Mouse (Mus musculus) urinary bladder, adult 18-20 months (tissue): ENCODE measurements around the gene Slc25a48.

ENCODE experiments used
- DNase-seq, 2 experiments: peaks; one replicate each; pipeline ENCODE4 v3.0.0; 2022; ENCODE audit warnings: low spot score in 2 of 2, mixed read lengths in 2 of 2

Slc25a48 gene

GRCm38 (mm10) chr13:56438211-56439075, at the start of gene Slc25a48:
TSS of gene Slc25a48 (plus strand) at chr13:56438355.
- DNase-seq = peak; percentile 43 to 52

- DNase-seq = peak in 1 of 2 experiments; percentile 15
These were observed 40.6 kb upstream of the Slc25a48 start for GRCm38 (mm10) chr13:56397572-56397971.

- DNase-seq = no peak
These were observed 37.0 kb upstream of the Slc25a48 start for GRCm38 (mm10) chr13:56401186-56401585.

- no peak for DNase-seq
These were observed 34.6 kb upstream of the Slc25a48 start for GRCm38 (mm10) chr13:56403381-56404086.

- DNase-seq = no peak
These were observed 33.5 kb upstream of the Slc25a48 start for GRCm38 (mm10) chr13:56404511-56405140.

- DNase-seq = no peak
These were observed 25.8 kb upstream of the Slc25a48 start for GRCm38 (mm10) chr13:56412286-56412873.

- no peak for DNase-seq
These were observed 19.3 kb upstream of the Slc25a48 start for GRCm38 (mm10) chr13:56418685-56419483.

- no peak for DNase-seq
These were observed 18.6 kb upstream of the Slc25a48 start for GRCm38 (mm10) chr13:56419538-56419937.

GRCm38 (mm10) chr13:56422072-56422723, 16.0 kb upstream of the Slc25a48 start:
- peak; percentile 52 to 71 for DNase-seq

- peak; percentile 55 to 59 for DNase-seq
These were observed 12.2 kb upstream of the Slc25a48 start for GRCm38 (mm10) chr13:56425931-56426330.

- DNase-seq = no peak
These were observed 11.8 kb upstream of the Slc25a48 start, which contains the start of gene Gm3045 for GRCm38 (mm10) chr13:56426365-56426764. TSS of gene Gm3045 (plus strand) at chr13:56426594.

GRCm38 (mm10) chr13:56428724-56429500, 9.2 kb upstream of the Slc25a48 start:
- peak; percentile 44 to 72 for DNase-seq

GRCm38 (mm10) chr13:56432496-56432895, 5.7 kb upstream of the Slc25a48 start:
- no peak for DNase-seq

GRCm38 (mm10) chr13:56433466-56433865, 4.7 kb upstream of the Slc25a48 start:
- DNase-seq = peak in 1 of 2 experiments; percentile 33

GRCm38 (mm10) chr13:56434311-56434751, 3.8 kb upstream of the Slc25a48 start:
- peak in 1 of 2 experiments; percentile 25 for DNase-seq

- no peak for DNase-seq
These were observed 2.4 kb upstream of the Slc25a48 start for GRCm38 (mm10) chr13:56435615-56436287.

GRCm38 (mm10) chr13:56443411-56443810, 5.3 kb downstream of the Slc25a48 start:
- DNase-seq = peak in 1 of 2 experiments; percentile 55

GRCm38 (mm10) chr13:56444112-56444511, 6.0 kb downstream of the Slc25a48 start:
- no peak for DNase-seq

- DNase-seq = no peak
These were observed 6.8 kb downstream of the Slc25a48 start for GRCm38 (mm10) chr13:56444996-56445395.
